In the genomic region with DNA sequence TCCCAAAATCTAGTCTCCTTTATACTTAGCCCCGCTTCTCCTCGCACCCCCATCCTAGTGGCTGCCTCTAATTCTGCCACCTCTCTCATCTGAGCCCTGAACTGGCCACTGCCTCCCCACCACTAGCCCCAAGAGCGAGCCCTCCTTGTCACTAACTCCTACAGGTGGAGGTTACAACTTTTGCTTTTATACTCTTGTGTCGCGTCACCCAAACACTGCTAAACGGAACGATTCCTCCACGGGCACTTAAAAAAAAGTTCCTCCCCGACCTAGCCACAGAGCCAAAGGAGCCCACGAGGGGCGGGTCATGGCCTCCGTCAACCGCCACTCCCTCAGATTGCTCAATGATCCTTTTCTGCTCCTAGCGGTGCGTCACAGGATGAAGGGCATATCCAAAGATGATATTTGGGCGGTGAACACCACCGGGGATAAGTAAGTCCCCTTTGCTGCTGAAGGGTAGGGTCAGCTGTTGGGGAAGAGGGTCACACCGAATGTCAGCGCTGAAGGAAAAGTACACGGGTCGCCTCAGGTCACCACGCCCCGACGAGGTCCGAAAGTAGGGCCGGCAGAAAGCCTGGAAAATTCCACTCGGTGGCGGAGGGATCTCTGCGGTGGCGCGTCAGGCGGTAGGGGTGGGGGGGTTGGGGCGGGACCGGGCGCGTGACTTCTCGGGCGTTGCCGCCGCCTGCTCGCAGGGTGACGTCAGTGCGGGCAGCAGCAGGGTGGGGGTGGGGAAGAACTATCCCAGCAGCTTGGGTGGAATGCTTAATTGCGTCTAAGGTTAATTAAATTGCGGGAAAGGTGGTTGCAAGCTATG, we compare ENCODE assay signal across 8 mouse cellular contexts. TPM values are rescaled to one million over a fixed set of nuclear protein-coding genes. Genes with fewer than 3 reads are reported as not detected.
DNase-seq lines count a peak whose midpoint lies in the region; ATAC-seq and TF ChIP-seq lines count a peak whose summit lies in the region.

No protein-coding gene starts in this region.

- TF ChIP-seq POLR2A in limb, embryonic 14.5 days (IDR thresholded peaks at IDR 0.05; ENCODE audit: borderline replicate concordance, extremely low read depth, insufficient read depth, insufficient read length) = 0 out of 2 replicates have a peak, but pooled peaks have one; percentile 17

- H3K27me3 ChIP-seq in embryonic facial prominence, embryonic 11.5 days (ENCODE audit: control insufficient read depth, insufficient read depth, low read length) = no peaks in the 10 kb centered on the region
- H3K27me3 ChIP-seq in limb, embryonic 14.5 days (ENCODE audit: control insufficient read depth, insufficient read depth, low read length) = no peaks in the 10 kb centered on the region
- no peaks in the 10 kb centered on the region for H3K27me3 ChIP-seq in midbrain, postnatal 0 days (ENCODE audit: insufficient read depth, low read length)

- WGBS in embryonic facial prominence, embryonic 11.5 days = 7% methylated on average over 44 of the region's 45 CpGs
- 5% methylated on average over 45 of the region's 45 CpGs for WGBS in limb, embryonic 14.5 days
- 6% methylated on average over 44 of the region's 45 CpGs for WGBS in midbrain, postnatal 0 days

- H3K9ac ChIP-seq in embryonic facial prominence, embryonic 11.5 days (replicated peaks; ENCODE audit: low read length) = peak overlapping the region; percentile 55
- peak overlapping the region; percentile 57 for H3K9ac ChIP-seq in limb, embryonic 14.5 days (ENCODE audit: low read depth, low read length, severe bottlenecking)
- peak overlapping the region; percentile 59 for H3K9ac ChIP-seq in midbrain, postnatal 0 days (replicated peaks; ENCODE audit: low read length, poor library complexity, severe bottlenecking)

- peak; percentile 54 for TF ChIP-seq CTCF in midbrain, postnatal 0 days (IDR thresholded peaks at IDR 0.05)

- H3K4me2 ChIP-seq in embryonic facial prominence, embryonic 11.5 days (ENCODE audit: low read depth, low read length) = peak overlapping the region; percentile 61
- H3K4me2 ChIP-seq in limb, embryonic 14.5 days (replicated peaks; ENCODE audit: low read depth, low read length, severe bottlenecking) = peak overlapping the region; percentile 70
- peak overlapping the region; percentile 66 for H3K4me2 ChIP-seq in midbrain, postnatal 0 days (ENCODE audit: low read depth, low read length, poor library complexity, severe bottlenecking)

- DNase-seq in cerebellum, adult 11 months = peak; percentile 91
- peak; percentile 94 for DNase-seq in embryonic facial prominence, embryonic 11.5 days (ENCODE audit: low spot score)
- DNase-seq in heart, adult 8-10 months (ENCODE audit: low spot score) = peak; percentile 99
- DNase-seq in kidney, adult 9 months = peak; percentile 98
- DNase-seq in limb, embryonic 14.5 days (ENCODE audit: low spot score) = peak; percentile 93
- DNase-seq in midbrain, postnatal 0 days (ENCODE audit: low spot score) = peak; percentile 95
- peak; percentile 92 to 94 for DNase-seq in spleen, postnatal 14 days (ENCODE audit: low spot score in 2 of 2)

- no peaks in the 10 kb centered on the region for H3K36me3 ChIP-seq in embryonic facial prominence, embryonic 11.5 days (replicated peaks; ENCODE audit: control insufficient read depth, insufficient read depth, low read depth, low read length)
- no peaks in the 10 kb centered on the region for H3K36me3 ChIP-seq in limb, embryonic 14.5 days (ENCODE audit: control insufficient read depth, insufficient read depth, low read length)
- no peaks in the 10 kb centered on the region for H3K36me3 ChIP-seq in midbrain, postnatal 0 days (ENCODE audit: insufficient read depth, low read length)

- H3K9me3 ChIP-seq in embryonic facial prominence, embryonic 11.5 days (replicated peaks; ENCODE audit: control insufficient read depth, low read length) = no peaks in the 10 kb centered on the region
- no peaks in the 10 kb centered on the region for H3K9me3 ChIP-seq in limb, embryonic 14.5 days (ENCODE audit: control insufficient read depth, low read length)
- no peaks in the 10 kb centered on the region for H3K9me3 ChIP-seq in midbrain, postnatal 0 days (ENCODE audit: low read length)

- peak overlapping the region; percentile 84 for H3K27ac ChIP-seq in embryonic facial prominence, embryonic 11.5 days (replicated peaks; ENCODE audit: low read depth, low read length)
- H3K27ac ChIP-seq in limb, embryonic 14.5 days (replicated peaks; ENCODE audit: low read depth, low read length) = peak overlapping the region; percentile 97
- H3K27ac ChIP-seq in midbrain, postnatal 0 days (ENCODE audit: low read depth, low read length) = peak overlapping the region; percentile 95

- no peak for ATAC-seq in cerebellum, adult (ENCODE audit: insufficient number of reproducible peaks, low FRiP score, low TSS enrichment)
- ATAC-seq in embryonic facial prominence, embryonic 11.5 days (replicated peaks; ENCODE audit: insufficient number of reproducible peaks, low FRiP score, low TSS enrichment, low read depth) = no peak
- peak; percentile 70 for ATAC-seq in limb, embryonic 14.5 days (ENCODE audit: low FRiP score, low read depth)
- peak; percentile 79 for ATAC-seq in midbrain, postnatal 0 days (ENCODE audit: low FRiP score)

- H3K4me1 ChIP-seq in embryonic facial prominence, embryonic 11.5 days (ENCODE audit: control insufficient read depth, insufficient read depth, low read length) = peaks cover 28% of the 10 kb centered on the region
- peaks cover 77% of the 10 kb centered on the region for H3K4me1 ChIP-seq in limb, embryonic 14.5 days (ENCODE audit: control insufficient read depth, insufficient read depth, low read length)
- peaks cover 37% of the 10 kb centered on the region for H3K4me1 ChIP-seq in midbrain, postnatal 0 days (ENCODE audit: insufficient read depth, low read length)

- peak overlapping the region; percentile 30 for H3K4me3 ChIP-seq in embryonic facial prominence, embryonic 11.5 days (ENCODE audit: low read depth, low read length)
- H3K4me3 ChIP-seq in limb, embryonic 14.5 days (replicated peaks; ENCODE audit: low read length) = peak overlapping the region; percentile 39
- peak overlapping the region; percentile 34 for H3K4me3 ChIP-seq in midbrain, postnatal 0 days (ENCODE audit: low read depth, low read length)

RNA-seq across cellular contexts. Expression of gene Frmd8, which starts 29.5 kb away (rescaled TPM):
- 15.8 and 17.6 TPM in 2 replicates for polyA plus RNA-seq in embryonic facial prominence, embryonic 11.5 days (2014; fragmentation: Nextera tagmentation; extraction: Ambion mirVana)
- 1 to 10 TPM; 7.1 to 8.1 (median 7.5) TPM for total RNA-seq in heart, adult 8-10 months (2022)
- polyA plus RNA-seq in limb, embryonic 14.5 days (2012; rRNA removed) = 22.7 and 30.1 TPM in 2 replicates
- polyA plus RNA-seq in limb, embryonic 14.5 days (2014; fragmentation: Nextera tagmentation; extraction: Ambion mirVana) = 22.6 and 22.7 TPM in 2 replicates
- 11.2 and 19.1 TPM in 2 replicates for total RNA-seq in midbrain, postnatal 0 days (2014; rRNA removed)
- 11.2 and 11.7 TPM in 2 replicates for polyA plus RNA-seq in midbrain, postnatal 0 days (2015; fragmentation: Nextera tagmentation; extraction: Ambion mirVana)

RNA-seq across cellular contexts. Expression of gene Slc25a45, which starts 32.1 kb away (rescaled TPM):
- polyA plus RNA-seq in embryonic facial prominence, embryonic 11.5 days (2014; fragmentation: Nextera tagmentation; extraction: Ambion mirVana) = 0.87 and 1.1 TPM in 2 replicates
- 1 to 10 TPM; 2.4 to 3.8 (median 2.8) TPM for total RNA-seq in heart, adult 8-10 months (2022)
- polyA plus RNA-seq in limb, embryonic 14.5 days (2012; rRNA removed) = 6.2 and 6.3 TPM in 2 replicates
- 2.5 and 3.0 TPM in 2 replicates for polyA plus RNA-seq in limb, embryonic 14.5 days (2014; fragmentation: Nextera tagmentation; extraction: Ambion mirVana)
- 3.7 and 4.8 TPM in 2 replicates for total RNA-seq in midbrain, postnatal 0 days (2014; rRNA removed)
- 2.1 and 2.7 TPM in 2 replicates for polyA plus RNA-seq in midbrain, postnatal 0 days (2015; fragmentation: Nextera tagmentation; extraction: Ambion mirVana)

RNA-seq across cellular contexts. Expression of gene Tigd3, which starts 48.4 kb away (rescaled TPM):
- 4.0 and 4.3 TPM in 2 replicates for polyA plus RNA-seq in embryonic facial prominence, embryonic 11.5 days (2014; fragmentation: Nextera tagmentation; extraction: Ambion mirVana)
- total RNA-seq in heart, adult 8-10 months (2022) = under 1 TPM; 0.23 to 0.50 (median 0.34) TPM
- polyA plus RNA-seq in limb, embryonic 14.5 days (2012; rRNA removed) = 4.8 TPM in 2 replicates
- polyA plus RNA-seq in limb, embryonic 14.5 days (2014; fragmentation: Nextera tagmentation; extraction: Ambion mirVana) = 1.7 and 2.0 TPM in 2 replicates
- total RNA-seq in midbrain, postnatal 0 days (2014; rRNA removed) = 9.0 and 11.4 TPM in 2 replicates
- 10.6 and 10.9 TPM in 2 replicates for polyA plus RNA-seq in midbrain, postnatal 0 days (2015; fragmentation: Nextera tagmentation; extraction: Ambion mirVana)

Comparison
In these comparisons a context has a peak if more than half of its experiments do, and no peak if none do; other contexts are left out.
1. ATAC-seq: peak in limb, embryonic 14.5 days (single experiment) and midbrain, postnatal 0 days (single experiment); none in cerebellum, adult (single experiment) and embryonic facial prominence, embryonic 11.5 days (single experiment).
2. Peak in every context shown above with its lines, with median percentiles within 50 percentile points of each other: DNase-seq, H3K27ac ChIP-seq, H3K4me2 ChIP-seq, H3K4me3 ChIP-seq and H3K9ac ChIP-seq.